Mouse (Mus musculus) lung, embryonic 16.5 days (tissue): Measurements from ENCODE around the gene Hpcal1. TPM values are rescaled to one million over a fixed set of nuclear protein-coding genes. Genes with fewer than 3 reads are reported as not detected.

Source experiments
- ATAC-seq: fragments of 200-750 bp; cut with Nextera tagmentation; 2 replicates; pipeline ENCODE4 v1.8.0; 2017; ENCODE audit warnings: low read depth, mild to moderate bottlenecking, moderate library complexity
- H3K27ac ChIP-seq: fragments of 300-500 bp; sonication (generic); 2 replicates; pipeline ENCODE4 v1.5.1; 2014; ENCODE audit warnings: mild to moderate bottlenecking, control low read depth, low read length
- H3K27me3 ChIP-seq: fragments of 300-500 bp; sonication (generic); 2 replicates; pipeline ENCODE4 v1.6.1; 2014; ENCODE audit warnings: low read depth, low read length, mixed read lengths; ENCODE audit not compliant: control insufficient read depth, insufficient read depth
- H3K36me3 ChIP-seq: fragments of 300-500 bp; sonication (generic); 2 replicates; pipeline ENCODE4 v1.6.1; 2014; ENCODE audit warnings: low read length; ENCODE audit not compliant: control insufficient read depth, insufficient read depth
- H3K4me1 ChIP-seq: fragments of 300-500 bp; sonication (generic); replicated peaks from 2 replicates; pipeline ENCODE4 v1.6.1; 2014; ENCODE audit warnings: low read length, mixed read lengths; ENCODE audit not compliant: control insufficient read depth, insufficient read depth
- H3K4me2 ChIP-seq: fragments of 300-500 bp; sonication (generic); 2 replicates; pipeline ENCODE4 v1.6.1; 2014; ENCODE audit warnings: low read depth, low read length, control low read depth
- H3K4me3 ChIP-seq: fragments of 300-500 bp; sonication (generic); 2 replicates; pipeline ENCODE4 v1.5.1; 2014; ENCODE audit warnings: mild to moderate bottlenecking, low read length, control low read depth
- H3K9ac ChIP-seq: fragments of 300-500 bp; sonication (generic); 2 replicates; pipeline ENCODE4 v1.6.1; 2014; ENCODE audit warnings: low read length, control low read depth
- H3K9me3 ChIP-seq: fragments of 300-500 bp; sonication (generic); 2 replicates; pipeline ENCODE4 v1.6.1; 2016; ENCODE audit warnings: low read length; ENCODE audit not compliant: control insufficient read depth
- WGBS: fragments of 180-500 bp; shearing (Covaris S2); extraction: QIAGEN DNeasy Blood & Tissue Kit; methylation state at CpG from one replicate; pipeline ENCODE4 v1.1.7; 2014; 5-methylcytosine and 5-hydroxymethylcytosine counted together
- polyA plus RNA-seq: library from polyadenylated mRNA; unstranded; fragments of >200 nt; fragmentation: Nextera tagmentation; extraction: Ambion mirVana; gene quantifications from 2 replicates; pipeline ENCODE4 v1.2.1, GENCODE M21; 2015

Hpcal1 gene
- polyA plus RNA-seq, 1 experiment from 2014 or later = 94.5 TPM

DNA sequence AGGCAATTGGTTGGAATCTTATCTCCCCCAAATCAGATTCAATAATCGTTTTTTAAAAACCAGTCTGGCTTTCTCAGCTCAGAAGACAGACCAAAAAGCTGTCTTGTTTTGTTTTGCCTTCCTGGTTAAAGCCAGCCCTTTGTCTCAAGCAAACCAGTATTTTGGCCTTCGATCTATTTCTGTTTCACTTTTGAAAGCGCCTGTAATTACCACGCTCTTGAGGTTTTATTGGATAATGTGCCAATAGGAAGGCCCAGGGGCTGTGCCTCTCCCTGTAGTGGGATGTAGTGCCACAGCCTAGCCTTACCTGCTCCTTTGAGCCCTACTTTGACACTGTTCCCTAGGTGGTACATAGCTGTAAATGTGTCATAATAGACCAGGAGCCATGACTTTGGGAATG lies 2.3 kb downstream of the Hpcal1 start:
- Histone ChIP-seq H3K27ac (peak overlapping the region; percentile 70), H3K4me3 (peak overlapping the region; percentile 85), H3K4me2 (peak overlapping the region; percentile 60), H3K9ac (no peak overlapping the region), H3K27me3 (no peaks in the 10 kb centered on the region), H3K9me3 (no peaks in the 10 kb centered on the region), H3K36me3 (no peaks in the 10 kb centered on the region), H3K4me1 (peaks cover 26% of the 10 kb centered on the region)
- ATAC-seq = no peak
- WGBS = 59% methylated on average over 4 of the region's 4 CpGs

DNA sequence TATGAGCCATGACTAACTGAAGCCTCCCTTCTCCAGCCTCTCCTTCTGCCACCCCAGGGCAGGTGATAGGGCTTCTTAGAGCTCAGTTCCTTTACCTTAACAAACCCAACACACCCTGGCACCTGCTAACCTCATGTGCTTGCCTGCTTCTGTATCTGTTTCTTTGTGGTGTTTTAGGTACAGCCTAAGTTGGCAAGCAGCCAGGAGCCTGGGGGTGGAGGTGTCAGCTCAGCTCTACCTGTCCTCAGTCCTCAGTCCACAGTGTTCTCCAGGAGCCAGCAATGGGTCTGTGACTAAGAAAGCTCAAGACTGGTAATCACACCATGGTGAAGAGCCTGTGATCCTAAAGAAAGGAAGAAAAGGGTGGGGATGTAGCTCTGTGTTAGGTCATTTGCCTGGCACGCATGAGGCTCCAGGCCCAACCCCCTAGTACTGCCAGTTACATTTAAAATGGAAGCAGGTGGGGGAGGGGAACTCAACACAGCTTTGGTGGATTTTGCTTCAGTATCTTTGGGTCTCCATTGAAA lies 4.0 kb downstream of the Hpcal1 start:
- H3K9me3 ChIP-seq = no peaks in the 10 kb centered on the region
- H3K36me3 ChIP-seq = no peaks in the 10 kb centered on the region
- no peak overlapping the region for H3K9ac ChIP-seq
- 50% methylated on average over 1 of the region's 1 CpGs for WGBS
- no peak for ATAC-seq
- no peak overlapping the region for H3K4me2 ChIP-seq
- no peak overlapping the region for H3K27ac ChIP-seq
- H3K27me3 ChIP-seq = no peaks in the 10 kb centered on the region
- peaks cover 38% of the 10 kb centered on the region for H3K4me1 ChIP-seq
- H3K4me3 ChIP-seq = no peak overlapping the region

- H3K4me1 ChIP-seq = peaks cover 51% of the 10 kb centered on the region
- no peak overlapping the region for H3K4me2 ChIP-seq
- H3K4me3 ChIP-seq = no peak overlapping the region
- no peaks in the 10 kb centered on the region for H3K36me3 ChIP-seq
- WGBS = 83% methylated on average over 7 of the region's 7 CpGs
- no peaks in the 10 kb centered on the region for H3K9me3 ChIP-seq
- ATAC-seq = no peak
- H3K27me3 ChIP-seq = no peaks in the 10 kb centered on the region
- H3K27ac ChIP-seq = no peak overlapping the region
- no peak overlapping the region for H3K9ac ChIP-seq
Measured at GRCm38 (mm10) chr12:17696395-17696794, 5.7 kb downstream of the Hpcal1 start.

GRCm38 (mm10) chr12:17698934-17699333 lies 8.3 kb downstream of the Hpcal1 start:
- H3K4me1 ChIP-seq = peaks cover 48% of the 10 kb centered on the region
- no peak overlapping the region for H3K4me2 ChIP-seq

DNA sequence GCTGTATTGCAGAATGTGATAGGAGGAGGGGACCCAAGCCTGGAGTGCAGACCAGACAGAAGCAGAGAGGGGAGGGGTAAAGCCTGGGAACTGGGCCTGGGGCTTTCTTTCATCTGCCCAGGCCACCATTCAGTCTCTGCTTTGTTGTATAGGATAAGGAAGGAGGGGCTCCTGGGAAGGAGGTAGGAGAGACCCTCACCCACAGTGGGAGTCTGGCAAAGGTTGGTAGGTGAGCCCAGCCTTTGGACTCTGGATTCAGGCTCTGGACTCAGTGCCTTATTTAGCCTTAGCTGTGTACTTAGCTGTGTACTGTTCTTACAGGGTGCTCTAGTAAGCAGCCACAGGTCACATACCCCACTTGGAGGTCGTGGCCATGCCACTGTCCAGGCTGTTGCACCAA lies 8.8 kb downstream of the Hpcal1 start:
- H3K27ac ChIP-seq = no peak overlapping the region
- no peak overlapping the region for H3K4me3 ChIP-seq
- H3K4me1 ChIP-seq = peaks cover 45% of the 10 kb centered on the region
- no peak for ATAC-seq
- no peaks in the 10 kb centered on the region for H3K9me3 ChIP-seq
- no peak overlapping the region for H3K4me2 ChIP-seq
- no peaks in the 10 kb centered on the region for H3K36me3 ChIP-seq
- WGBS = 81% methylated on average over 1 of the region's 1 CpGs
- no peak overlapping the region for H3K9ac ChIP-seq
- H3K27me3 ChIP-seq = no peaks in the 10 kb centered on the region

More at GRCm38 (mm10) chr12:17698934-17699333, 8.3 kb downstream of the Hpcal1 start:
- Histone ChIP-seq H3K9me3 (no peaks in the 10 kb centered on the region), H3K9ac (no peak overlapping the region), H3K36me3 (no peaks in the 10 kb centered on the region), H3K4me3 (no peak overlapping the region), H3K27ac (no peak overlapping the region), H3K27me3 (no peaks in the 10 kb centered on the region)
- no peak for ATAC-seq
- WGBS = 17% methylated on average over 4 of the region's 4 CpGs

GRCm38 (mm10) chr12:17701131-17701720 lies 10.6 kb downstream of the Hpcal1 start:
- no peaks in the 10 kb centered on the region for H3K36me3 ChIP-seq

DNA sequence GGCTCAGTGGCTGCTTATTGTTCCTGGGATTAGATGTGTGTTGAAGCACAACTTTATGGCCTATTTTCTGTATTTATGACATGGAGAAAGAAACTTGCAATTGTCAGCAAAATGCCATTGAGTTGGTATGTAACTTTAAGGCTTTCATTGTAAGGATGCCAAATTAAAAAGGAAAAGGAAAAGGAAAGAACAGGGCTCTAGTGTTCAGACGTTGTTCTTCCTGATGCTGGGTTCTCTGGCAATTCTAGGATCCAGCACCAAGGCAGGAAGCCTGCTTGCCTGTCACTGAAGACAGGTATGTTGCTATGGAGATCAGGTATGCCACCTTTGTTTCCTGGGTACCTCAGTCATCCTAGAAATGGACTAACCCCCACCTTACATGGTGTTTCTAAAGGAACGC lies 11.1 kb downstream of the Hpcal1 start:
- Histone ChIP-seq H3K9ac (no peak overlapping the region), H3K27ac (0 out of 2 replicates have a peak overlapping the region, but pooled peaks have one; percentile 26), H3K36me3 (no peaks in the 10 kb centered on the region), H3K27me3 (no peaks in the 10 kb centered on the region), H3K4me1 (peaks cover 36% of the 10 kb centered on the region), H3K4me3 (no peak overlapping the region), H3K4me2 (no peak overlapping the region), H3K9me3 (no peaks in the 10 kb centered on the region)
- ATAC-seq = no peak
- 25% methylated on average over 2 of the region's 2 CpGs for WGBS

More at GRCm38 (mm10) chr12:17701131-17701720, 10.6 kb downstream of the Hpcal1 start:
- Histone ChIP-seq H3K27me3 (no peaks in the 10 kb centered on the region), H3K9me3 (no peaks in the 10 kb centered on the region), H3K4me1 (peaks cover 36% of the 10 kb centered on the region), H3K4me3 (no peak overlapping the region), H3K27ac (no peak overlapping the region; the same call in 1 of the 2 replicates), H3K4me2 (no peak overlapping the region), H3K9ac (no peak overlapping the region)
- WGBS = 54% methylated on average over 5 of the region's 5 CpGs
- no peak for ATAC-seq

GRCm38 (mm10) chr12:17702257-17702943 lies 11.7 kb downstream of the Hpcal1 start:
- no peaks in the 10 kb centered on the region for H3K27me3 ChIP-seq
- WGBS = 34% methylated on average over 9 of the region's 9 CpGs
- no peak overlapping the region for H3K4me2 ChIP-seq
- H3K9ac ChIP-seq = no peak overlapping the region
- no peaks in the 10 kb centered on the region for H3K9me3 ChIP-seq
- H3K27ac ChIP-seq = 0 out of 2 replicates have a peak overlapping the region, but pooled peaks have one; percentile 26
- H3K4me1 ChIP-seq = peaks cover 36% of the 10 kb centered on the region
- no peak for ATAC-seq
- H3K36me3 ChIP-seq = no peaks in the 10 kb centered on the region
- H3K4me3 ChIP-seq = no peak overlapping the region

DNA sequence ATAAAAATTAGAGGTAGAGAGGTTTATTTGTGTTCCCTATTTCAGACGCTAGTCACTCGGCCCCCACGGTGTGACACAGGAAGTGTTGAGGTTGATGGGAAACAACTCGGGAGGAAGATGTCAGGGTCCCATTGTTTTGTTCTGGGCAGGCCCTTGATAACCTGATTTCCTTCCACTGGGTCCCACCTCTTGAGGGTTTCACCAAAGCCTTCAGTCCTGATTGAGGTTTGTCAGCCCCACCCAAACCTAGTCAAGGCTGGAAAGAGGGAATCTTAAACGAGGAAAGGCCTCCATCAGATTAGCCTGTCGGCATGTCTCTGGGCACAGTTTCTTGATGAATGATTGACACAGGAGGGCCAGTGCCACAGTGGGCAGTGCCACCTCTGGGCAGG lies 12.3 kb downstream of the Hpcal1 start:
- Histone ChIP-seq H3K9ac (no peak overlapping the region), H3K4me3 (no peak overlapping the region), H3K4me1 (peaks cover 36% of the 10 kb centered on the region), H3K4me2 (no peak overlapping the region), H3K36me3 (no peaks in the 10 kb centered on the region), H3K27me3 (no peaks in the 10 kb centered on the region), H3K9me3 (no peaks in the 10 kb centered on the region), H3K27ac (no peak overlapping the region)
- 65% methylated on average over 6 of the region's 6 CpGs for WGBS
- ATAC-seq = no peak
